Mouse (Mus musculus) adrenal gland, adult (tissue): ENCODE results near the gene St3gal2.
"Not testable (repeated sequence)": the region's sequence is repeated elsewhere in the genome, so short reads cannot be mapped to it uniquely, and the experiment has no call there.

Experiments used
- DNase-seq, 2 experiments: peaks; one replicate each; pipeline ENCODE4 v3.0.0; 2022 to 2023; ENCODE audit warnings: low spot score in 1 of 2; ENCODE audit not compliant: inconsistent age in 2 of 2

Gene St3gal2

GRCm38 (mm10) chr8:110944276-110944876 lies 24.7 kb downstream of the St3gal2 start:
- peak; percentile 28 to 45 for DNase-seq

- no peak for DNase-seq
Measured at GRCm38 (mm10) chr8:110945716-110946115, 26.0 kb downstream of the St3gal2 start.

- DNase-seq: peak in 1 of 2 experiments; percentile 57
Measured at GRCm38 (mm10) chr8:110950065-110950484, 30.4 kb downstream of the St3gal2 start.

- DNase-seq: no peak
Measured at GRCm38 (mm10) chr8:110954776-110955175, 35.1 kb downstream of the St3gal2 start.

GRCm38 (mm10) chr8:110956619-110957450 lies 37.1 kb downstream of the St3gal2 start:
- DNase-seq: no peak

- no peak for DNase-seq
Measured at GRCm38 (mm10) chr8:110957471-110957870, 37.7 kb downstream of the St3gal2 start.

GRCm38 (mm10) chr8:110958135-110958534 lies 38.4 kb downstream of the St3gal2 start:
- no peak for DNase-seq

- not testable (repeated sequence) for DNase-seq
Measured at GRCm38 (mm10) chr8:110958553-110958952, 38.8 kb downstream of the St3gal2 start.

- no peak for DNase-seq
Measured at GRCm38 (mm10) chr8:110959071-110959780, 39.5 kb downstream of the St3gal2 start.

GRCm38 (mm10) chr8:110959906-110960305 lies 40.2 kb downstream of the St3gal2 start:
- DNase-seq: no peak

GRCm38 (mm10) chr8:110963051-110963450 lies 43.3 kb downstream of the St3gal2 start:
- no peak for DNase-seq

GRCm38 (mm10) chr8:110964666-110965065 lies 44.9 kb downstream of the St3gal2 start:
- no peak for DNase-seq

- DNase-seq: peak; percentile 93 to 98
Measured at GRCm38 (mm10) chr8:110965594-110965993, 45.9 kb downstream of the St3gal2 start.

GRCm38 (mm10) chr8:110966586-110966985 lies 46.9 kb downstream of the St3gal2 start:
- peak; percentile 39 to 64 for DNase-seq

GRCm38 (mm10) chr8:110967326-110967725 lies 47.6 kb downstream of the St3gal2 start:
- DNase-seq: peak in 1 of 2 experiments; percentile 67

- peak; percentile 95 to 97 for DNase-seq
Measured at GRCm38 (mm10) chr8:110969910-110970770, 50.4 kb downstream of the St3gal2 start.

GRCm38 (mm10) chr8:110976532-110976931 lies 56.8 kb downstream of the St3gal2 start:
- not testable (repeated sequence) for DNase-seq

- DNase-seq: not testable (repeated sequence)
Measured at GRCm38 (mm10) chr8:110977987-110978386, 58.3 kb downstream of the St3gal2 start.

- no peak for DNase-seq
Measured at GRCm38 (mm10) chr8:110981304-110981703, 61.6 kb downstream of the St3gal2 start.
